Mouse (Mus musculus) 3134 (cell line): ENCODE results near the gene Tnik.

ENCODE experiments used
- DNase-seq: peaks from one replicate; pipeline ENCODE4 v3.0.0-alpha.2; 2011; ENCODE audit warnings: low spot score; ENCODE audit not compliant: insufficient read length; ENCODE audit errors: extremely low read depth

The Tnik gene

DNA sequence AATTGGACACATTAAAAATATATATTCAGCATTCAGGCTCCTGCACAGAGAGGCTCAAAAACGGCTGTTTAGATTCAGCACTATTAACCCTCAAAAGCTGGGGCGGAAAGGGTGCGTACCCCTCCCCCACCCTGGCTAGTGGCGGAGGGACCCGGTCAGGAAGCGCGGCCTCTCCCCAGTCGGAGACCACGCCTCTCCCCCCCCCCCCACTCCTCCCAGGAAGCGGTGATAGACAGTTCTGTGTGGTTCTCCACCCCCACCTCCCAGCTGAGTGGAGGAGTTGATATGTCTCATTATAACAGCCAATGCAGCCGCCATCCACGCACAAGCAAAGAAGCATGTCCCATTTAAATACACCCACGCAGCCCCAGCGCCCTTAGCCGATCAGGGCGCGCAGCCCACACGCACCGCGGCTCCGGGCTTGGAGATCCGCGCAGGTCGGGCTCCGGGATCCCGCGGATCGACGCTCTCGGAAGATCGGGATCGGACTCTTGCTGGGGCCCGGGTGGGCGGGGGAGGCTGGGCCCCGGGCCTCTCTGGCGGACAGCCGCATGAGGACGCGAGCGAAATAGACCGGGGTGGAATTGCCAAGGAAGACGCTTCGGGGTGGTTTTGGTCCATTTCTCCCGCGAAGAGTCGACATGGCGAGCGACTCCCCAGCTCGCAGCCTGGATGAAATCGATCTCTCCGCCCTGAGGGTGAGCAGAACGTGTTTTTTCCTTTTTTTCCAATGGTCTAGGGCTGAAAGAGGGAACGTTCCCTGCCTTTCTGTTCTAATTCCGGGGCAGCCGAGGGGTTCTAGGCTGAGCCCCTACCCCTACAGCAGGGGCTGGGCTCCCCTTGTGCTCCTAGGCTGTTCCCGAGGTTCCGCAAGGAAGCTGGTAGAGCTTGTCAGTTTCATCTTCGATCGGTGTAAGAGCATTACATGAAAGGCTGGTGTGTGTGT is at the start of gene Tnik:
Gene Tnik, plus strand, starts transcription at position 213 of the 946 bp plus-strand sequence.
- DNase-seq, result no peak

GRCm38 (mm10) chr3:28214886-28215311 is 48.1 kb upstream of the Tnik start:
- DNase-seq, result no peak

DNA sequence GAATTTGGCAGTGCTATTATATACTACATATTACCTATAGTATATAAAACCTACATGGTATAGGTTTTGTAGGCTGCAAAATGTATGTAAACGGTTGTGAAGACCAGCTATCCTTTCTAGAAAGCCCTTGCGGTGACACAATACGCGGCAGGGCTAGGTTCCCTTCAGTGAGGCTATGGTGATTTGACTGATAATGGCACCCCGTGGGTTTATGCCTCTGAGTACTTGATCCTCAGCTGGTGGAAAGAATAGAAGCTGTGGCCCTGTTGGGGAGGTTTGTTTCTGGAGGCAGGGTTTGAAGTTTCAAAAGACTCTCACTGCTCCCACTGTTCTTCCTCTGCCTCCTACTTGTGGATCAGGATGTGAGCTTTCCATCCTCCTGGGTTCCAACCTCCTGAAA is 46.0 kb upstream of the Tnik start:
- DNase-seq, result no peak

DNA sequence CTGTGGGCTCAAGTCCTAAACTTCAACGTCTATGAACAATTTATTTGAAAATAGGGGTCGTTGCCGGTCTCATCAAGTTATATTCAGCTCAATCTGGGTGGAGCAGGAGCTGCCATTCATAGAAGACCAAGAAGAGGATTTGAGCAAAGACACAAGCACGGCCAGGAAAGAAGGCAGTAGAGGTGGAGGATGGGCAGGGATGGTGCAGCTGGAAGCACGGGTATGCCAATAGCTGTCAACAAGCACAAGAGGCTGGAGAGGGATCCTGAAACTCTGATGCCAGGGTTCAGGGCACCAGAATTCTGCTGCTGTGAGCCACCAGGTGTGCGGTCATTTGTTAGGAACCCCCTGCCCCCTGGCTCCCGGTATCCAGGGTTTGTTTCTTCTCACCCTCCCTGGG is 43.5 kb upstream of the Tnik start:
- no peak for DNase-seq

DNA sequence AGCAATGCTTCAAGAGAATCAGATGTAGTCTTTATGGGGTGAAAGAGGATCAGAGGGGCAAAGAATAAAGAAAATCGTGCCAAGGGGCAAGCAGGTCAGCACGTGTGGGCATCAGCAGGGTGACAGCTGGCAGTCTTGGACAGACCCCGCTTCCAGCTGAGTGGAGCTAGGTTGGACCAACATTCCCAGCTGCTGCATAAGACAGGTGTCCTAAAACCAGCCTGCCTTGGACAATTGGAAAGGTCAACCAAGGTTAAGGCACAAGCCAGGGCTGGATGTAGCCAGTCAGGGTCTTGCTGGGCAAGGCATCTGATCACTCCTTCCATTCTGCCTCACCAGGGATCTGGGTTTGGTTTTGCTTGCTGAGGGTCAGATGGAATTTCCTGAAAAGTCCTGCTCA is 43.0 kb upstream of the Tnik start:
- DNase-seq, result no peak

DNA sequence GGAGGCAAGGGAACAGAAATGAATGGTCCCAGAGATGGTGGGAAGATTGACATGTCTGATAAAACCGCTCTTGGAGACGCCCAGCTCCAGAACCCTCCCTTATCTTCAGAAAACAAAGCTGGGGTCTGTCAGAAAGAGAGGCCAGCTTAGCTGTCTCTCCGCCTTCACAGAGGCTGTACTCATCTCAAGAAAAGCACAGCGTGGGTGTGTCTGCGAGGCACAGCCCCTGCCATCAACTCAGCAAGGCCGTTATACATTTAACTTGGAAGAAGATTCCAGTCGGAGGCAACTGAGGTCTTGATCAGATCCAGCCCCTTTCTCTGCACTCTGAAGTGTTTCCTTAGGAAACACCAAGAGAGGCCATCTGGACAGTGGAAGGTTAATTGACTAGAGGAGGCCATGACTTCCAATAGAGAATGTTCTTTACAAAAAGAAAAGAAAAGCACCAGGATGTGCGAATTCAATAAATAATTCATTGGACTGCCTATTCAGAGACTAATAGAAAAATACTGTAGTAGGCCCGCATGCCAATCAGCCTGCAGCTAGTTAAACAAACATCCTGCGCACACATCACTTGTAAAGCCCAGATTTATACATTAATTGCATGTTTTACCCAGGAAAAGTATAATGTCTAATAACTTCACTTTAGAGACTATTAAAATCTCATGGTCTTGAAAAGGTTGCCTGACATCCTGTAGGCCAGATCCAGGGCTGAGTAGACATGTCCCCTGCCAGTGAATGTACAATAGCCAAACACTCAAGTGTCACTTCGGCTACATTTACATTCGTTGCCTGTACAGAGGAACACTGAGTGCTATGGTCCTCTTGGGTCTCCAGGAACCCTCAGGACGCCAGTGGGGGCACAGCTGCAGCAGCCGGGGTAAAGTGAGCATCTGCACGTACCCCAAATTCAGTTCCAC is 38.3 kb upstream of the Tnik start:
- no peak for DNase-seq

- DNase-seq, result no peak
Observed at GRCm38 (mm10) chr3:28225357-28225905, 37.6 kb upstream of the Tnik start.

DNA sequence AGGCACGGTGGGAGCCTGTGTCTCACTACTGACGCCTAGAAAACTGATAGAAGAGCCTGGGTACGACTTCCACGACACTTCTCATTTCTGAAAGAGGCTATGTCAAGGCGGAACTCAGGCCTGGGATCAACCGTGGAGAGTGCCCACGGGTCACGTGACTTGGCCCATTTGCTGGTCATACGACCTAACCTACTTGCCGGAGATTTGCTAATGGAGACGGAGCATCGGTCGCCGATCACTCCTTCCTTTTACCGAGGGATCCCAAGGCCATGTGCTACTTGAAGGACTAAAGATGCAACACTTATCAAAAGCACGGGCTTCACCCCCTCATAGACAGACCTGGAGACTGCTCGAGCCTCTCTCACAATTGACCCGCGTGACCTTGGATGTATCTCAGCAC is 36.8 kb upstream of the Tnik start:
- DNase-seq, result no peak

DNA sequence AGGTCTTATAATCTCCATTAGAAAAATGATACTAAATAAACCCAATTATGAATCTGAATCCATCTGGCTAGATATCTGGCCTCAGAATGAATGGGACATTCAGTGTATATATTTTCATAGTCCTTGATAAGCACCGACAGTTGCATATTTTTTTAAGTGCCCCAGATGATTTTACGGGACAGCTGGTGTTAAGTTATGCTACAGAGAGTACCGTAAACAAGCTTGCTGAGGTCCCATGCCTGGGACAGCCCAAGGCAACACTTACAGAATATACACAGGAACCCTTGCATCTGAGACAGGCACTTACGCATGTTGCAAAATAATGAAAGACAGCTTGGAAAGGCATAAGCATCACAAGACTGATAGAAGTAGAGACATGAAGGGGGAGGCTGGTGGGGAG is 34.1 kb upstream of the Tnik start:
- no peak for DNase-seq

DNA sequence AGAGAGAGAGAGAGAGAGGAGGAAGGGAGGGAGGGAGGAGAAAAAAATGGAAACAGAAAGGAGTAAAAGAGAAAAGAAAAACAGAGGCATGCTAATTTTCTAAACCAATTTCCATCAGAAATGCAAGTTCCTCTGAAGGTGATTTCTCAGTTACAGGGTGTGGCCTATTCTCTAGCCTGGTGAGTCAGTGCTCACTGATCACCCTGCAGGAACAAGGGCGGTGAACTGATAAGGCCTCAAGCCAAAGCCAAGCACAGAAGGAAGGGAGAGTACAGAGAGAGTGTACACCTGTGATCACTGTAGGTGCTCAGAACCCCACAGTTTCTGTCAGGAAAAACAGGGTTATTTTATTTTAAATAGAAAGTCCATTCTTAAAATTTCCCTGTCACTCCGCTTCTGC is 33.5 kb upstream of the Tnik start:
- no peak for DNase-seq

GRCm38 (mm10) chr3:28232885-28233284 is 30.1 kb upstream of the Tnik start:
- no peak for DNase-seq

- DNase-seq, result no peak
Observed at GRCm38 (mm10) chr3:28234179-28234578, 28.8 kb upstream of the Tnik start.

DNA sequence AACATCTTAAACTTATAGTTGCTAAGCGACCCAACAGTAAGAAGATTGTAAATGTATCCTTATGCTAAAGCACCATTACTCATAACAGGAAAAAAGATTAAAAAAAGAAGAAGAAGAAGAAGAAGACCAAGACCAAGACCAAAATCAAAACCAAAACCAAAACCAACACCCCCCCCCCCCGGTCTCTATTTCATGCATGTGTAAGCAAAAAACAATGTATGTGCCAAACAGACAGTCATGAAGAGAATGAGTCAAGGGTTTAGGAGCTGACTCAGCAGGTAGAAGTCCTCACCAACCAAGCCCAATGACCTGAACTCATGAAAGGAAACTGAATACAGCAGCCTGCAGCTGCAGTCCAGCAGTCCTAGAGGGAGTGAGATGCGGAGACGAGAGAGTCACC is 26.3 kb upstream of the Tnik start:
- no peak for DNase-seq

DNA sequence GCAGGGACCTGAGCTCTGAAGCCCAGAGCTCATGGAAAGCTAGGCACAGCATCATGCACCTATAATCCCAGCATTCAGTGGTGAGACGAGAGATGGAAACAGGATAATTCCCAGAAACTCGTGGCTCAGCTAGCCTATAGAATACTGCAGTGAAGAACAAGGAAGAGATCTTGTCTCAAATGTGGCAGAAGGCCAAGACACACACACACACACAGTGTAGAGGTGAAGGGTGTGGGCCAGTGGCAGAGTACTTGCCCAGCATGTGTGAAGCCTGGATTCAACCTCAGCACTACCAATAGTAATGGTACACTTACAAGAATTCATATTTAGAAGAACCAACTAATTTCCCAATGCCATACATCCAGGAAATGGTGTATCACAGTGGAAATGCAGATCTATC is 24.9 kb upstream of the Tnik start:
- DNase-seq, result no peak

- no peak for DNase-seq
Observed at GRCm38 (mm10) chr3:28242561-28242960, 20.5 kb upstream of the Tnik start.

DNA sequence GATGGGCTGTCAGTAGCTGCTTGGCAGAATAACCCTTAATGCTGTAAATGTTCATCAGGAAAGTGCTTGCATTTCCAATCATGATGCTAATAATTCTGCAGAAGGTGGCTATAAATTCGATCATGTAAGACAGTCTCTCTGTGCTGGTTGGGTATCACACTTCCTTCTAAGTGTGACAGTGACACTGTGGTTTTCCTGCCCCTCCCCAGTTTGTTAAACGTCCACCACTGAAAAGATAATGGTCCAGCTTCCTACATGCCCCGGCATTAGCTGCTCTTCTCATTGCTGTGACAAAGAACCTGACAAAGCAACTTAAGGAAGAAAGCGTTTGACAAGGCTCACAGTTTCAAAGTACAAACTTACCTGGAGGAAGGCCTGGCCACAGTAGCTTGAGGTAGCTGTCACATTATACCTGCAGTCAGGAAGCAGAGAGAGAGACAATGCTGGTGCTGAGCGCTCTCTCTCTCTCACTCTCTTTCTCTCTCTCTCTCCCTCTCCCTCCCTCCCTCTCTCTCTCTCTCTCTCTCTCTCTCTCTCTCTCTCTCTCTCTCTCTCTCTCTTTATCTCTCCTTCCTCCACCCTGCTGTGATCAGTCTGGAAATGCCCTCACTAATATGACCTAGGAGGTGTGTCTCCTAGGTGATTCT is 18.6 kb upstream of the Tnik start:
- DNase-seq, result no peak

- no peak for DNase-seq
Observed at GRCm38 (mm10) chr3:28248255-28248957, 14.6 kb upstream of the Tnik start.

DNA sequence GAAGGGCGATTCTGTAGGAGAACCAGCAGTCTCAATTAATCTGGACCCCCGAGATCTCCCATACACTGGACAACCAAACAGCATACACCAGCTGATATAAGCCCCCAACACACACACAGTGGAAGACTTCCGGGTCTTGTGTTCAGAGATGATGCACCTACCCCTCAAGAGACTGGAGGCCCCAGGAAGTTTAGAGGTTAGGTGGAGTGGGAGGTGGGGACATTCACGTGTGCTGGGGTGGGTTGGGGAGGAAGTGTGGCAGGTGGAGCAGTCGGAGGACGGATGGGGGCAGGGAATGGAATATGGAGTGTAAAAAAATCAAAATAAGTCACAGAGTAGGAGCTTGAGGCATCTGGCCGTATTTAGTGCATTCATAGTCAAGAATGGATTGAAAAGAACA is 7.3 kb upstream of the Tnik start:
- no peak for DNase-seq

DNA sequence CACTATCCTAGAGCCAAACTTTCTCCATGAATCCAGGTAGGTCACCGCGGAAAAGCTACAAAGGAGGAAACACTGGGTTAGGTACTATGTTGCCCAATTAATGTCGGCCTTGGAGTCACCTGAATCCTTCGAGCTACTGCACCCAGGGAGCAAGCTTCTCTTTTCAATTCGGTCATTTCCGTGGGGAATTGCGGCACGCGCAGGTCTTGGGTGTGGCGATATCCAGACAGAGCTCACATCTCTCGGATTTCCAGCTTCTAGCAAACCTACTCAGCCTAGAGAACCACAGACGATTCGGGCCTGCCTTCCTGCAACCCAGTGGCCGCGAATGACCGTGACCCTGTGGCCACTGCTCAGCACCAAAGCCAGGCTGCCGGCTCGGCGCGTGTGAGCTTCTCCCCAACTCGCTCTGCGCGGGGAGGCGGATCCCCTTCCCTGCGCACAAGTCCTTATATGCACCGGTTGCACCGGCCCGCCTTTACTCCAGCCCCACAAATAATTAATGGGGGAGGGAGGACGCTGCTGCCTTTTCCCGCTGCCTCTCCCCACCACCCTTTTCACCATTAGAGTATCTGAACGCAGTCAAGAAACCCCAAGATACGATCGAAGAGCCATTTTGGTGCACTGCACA is 528 bp upstream of the Tnik start:
- no peak for DNase-seq
